Mouse (Mus musculus) stomach, postnatal 0 days (tissue): ENCODE measurements around the gene Aldh9a1. TPM values are rescaled to one million over a fixed set of nuclear protein-coding genes. Genes with fewer than 3 reads are reported as not detected.

Experiments used
- ATAC-seq: fragments of 200-750 bp; cut with Nextera tagmentation; 2 replicates; pipeline ENCODE4 v1.8.0; 2017; ENCODE audit not compliant: low FRiP score, low TSS enrichment
- DNase-seq: peaks from one replicate; pipeline ENCODE4 v3.0.0-alpha.2; 2016; ENCODE audit warnings: low spot score
- H3K27ac ChIP-seq: fragments of 300-500 bp; sonication (generic); replicated peaks from 2 replicates; pipeline ENCODE4 v1.5.1; 2014; ENCODE audit warnings: mild to moderate bottlenecking, control low read depth
- H3K27me3 ChIP-seq: fragments of 300-500 bp; sonication (generic); 2 replicates; pipeline ENCODE4 v1.6.1; 2014; ENCODE audit warnings: low read length; ENCODE audit not compliant: control insufficient read depth, insufficient read depth
- H3K36me3 ChIP-seq: fragments of 300-500 bp; sonication (generic); 2 replicates; pipeline ENCODE4 v1.6.1; 2014; ENCODE audit warnings: low read length, mixed read lengths; ENCODE audit not compliant: control insufficient read depth, insufficient read depth
- H3K4me1 ChIP-seq: fragments of 300-500 bp; sonication (generic); replicated peaks from 2 replicates; pipeline ENCODE4 v1.6.1; 2014; ENCODE audit warnings: antibody characterized with exemption; ENCODE audit not compliant: control insufficient read depth, insufficient read depth
- H3K4me2 ChIP-seq: fragments of 300-500 bp; sonication (generic); replicated peaks from 2 replicates; pipeline ENCODE4 v1.6.1; 2014; ENCODE audit warnings: low read depth, mild to moderate bottlenecking, control low read depth, moderate library complexity
- H3K4me3 ChIP-seq: fragments of 300-500 bp; sonication (generic); 2 replicates; pipeline ENCODE4 v1.5.1; 2014; ENCODE audit warnings: low read depth, low read length, control low read depth
- H3K9ac ChIP-seq: fragments of 300-500 bp; sonication (generic); 2 replicates; pipeline ENCODE4 v1.6.1; 2014; ENCODE audit warnings: mild to moderate bottlenecking, low read length, control low read depth, mixed read lengths
- H3K9me3 ChIP-seq: fragments of 300-500 bp; sonication (generic); 2 replicates; pipeline ENCODE4 v1.6.1; 2016; ENCODE audit warnings: low read length; ENCODE audit not compliant: control insufficient read depth
- CTCF ChIP-seq: IDR thresholded peaks from 2 replicates; pipeline ENCODE4 v1.5.1; 2016; ENCODE audit warnings: antibody characterized with exemption, low read depth, mild to moderate bottlenecking, moderate library complexity
- EP300 ChIP-seq: optimal IDR thresholded peaks from 2 replicates; pipeline ENCODE3; 2016; ENCODE audit warnings: antibody characterized with exemption
- WGBS: fragments of 180-500 bp; shearing (Covaris S2); extraction: QIAGEN DNeasy Blood & Tissue Kit; methylation state at CpG from one replicate; pipeline ENCODE4 v1.1.7; 2014; 5-methylcytosine and 5-hydroxymethylcytosine counted together
- polyA plus RNA-seq: library from polyadenylated mRNA; unstranded; fragments of >200 nt; fragmentation: Nextera tagmentation; extraction: Ambion mirVana; gene quantifications from 2 replicates; pipeline ENCODE4 v1.2.1, GENCODE M21; 2015

Gene Aldh9a1
- polyA plus RNA-seq, 1 experiment from 2014 or later, result 74.7 TPM

GRCm38 (mm10) chr1:167385211-167385610 lies 35.4 kb downstream of the Aldh9a1 start:
- ATAC-seq, result no peak
- WGBS, result 96% methylated on average over 2 of the region's 2 CpGs
- peaks cover 5% of the 10 kb centered on the region; the same call in 1 of the 2 replicates for H3K4me1 ChIP-seq

DNA sequence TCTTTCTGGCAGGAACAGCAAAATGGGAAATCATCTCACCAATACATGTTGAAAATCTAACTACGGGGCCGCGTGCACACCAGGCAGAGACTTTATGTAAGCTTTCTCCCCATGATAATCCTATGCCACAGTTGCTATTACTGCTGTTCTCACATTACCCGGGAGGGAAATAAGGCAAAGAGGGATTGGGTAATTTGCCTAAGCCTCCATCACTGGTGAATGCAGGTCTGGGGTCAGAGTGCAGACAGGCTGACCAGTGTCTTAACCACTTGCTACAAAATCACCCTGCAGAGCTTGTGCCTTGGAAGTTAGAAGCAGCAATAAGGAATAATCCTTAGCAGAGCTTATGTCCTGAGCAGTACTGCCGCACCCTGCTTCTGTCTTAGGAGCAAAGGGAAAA lies 35.8 kb downstream of the Aldh9a1 start:
- Histone ChIP-seq H3K27ac (peak overlapping the region; percentile 59), H3K9ac (no peak overlapping the region), H3K4me1 (peaks cover 5% of the 10 kb centered on the region; the same call in 1 of the 2 replicates), H3K4me2 (no peak overlapping the region), H3K4me3 (no peak overlapping the region), H3K9me3 (no peaks in the 10 kb centered on the region), H3K36me3 (no peaks in the 10 kb centered on the region), H3K27me3 (no peaks in the 10 kb centered on the region)
- TF ChIP-seq CTCF (no peak), EP300 (no peak)
- no peak for ATAC-seq
- WGBS, result 71% methylated on average over 5 of the region's 5 CpGs
- DNase-seq, result no peak

More at GRCm38 (mm10) chr1:167385211-167385610, 35.4 kb downstream of the Aldh9a1 start:
- Histone ChIP-seq H3K27ac (peak overlapping the region; percentile 83), H3K27me3 (no peaks in the 10 kb centered on the region), H3K9ac (no peak overlapping the region), H3K4me3 (no peak overlapping the region), H3K36me3 (no peaks in the 10 kb centered on the region), H3K4me2 (no peak overlapping the region), H3K9me3 (no peaks in the 10 kb centered on the region)
- no peak for DNase-seq
- no peak for TF ChIP-seq EP300
- TF ChIP-seq CTCF, result no peak

GRCm38 (mm10) chr1:167386466-167386865 lies 36.7 kb downstream of the Aldh9a1 start:
- Histone ChIP-seq H3K27ac (peak overlapping the region; percentile 93), H3K36me3 (no peaks in the 10 kb centered on the region), H3K9me3 (no peaks in the 10 kb centered on the region), H3K4me3 (no peak overlapping the region), H3K4me1 (peaks cover 3% of the 10 kb centered on the region; the same call in 1 of the 2 replicates), H3K4me2 (no peak overlapping the region), H3K27me3 (no peaks in the 10 kb centered on the region), H3K9ac (no peak overlapping the region)
- WGBS, result 20% methylated on average over 1 of the region's 2 CpGs
- DNase-seq (no peak), ATAC-seq (no peak)
- no peak for TF ChIP-seq EP300
- TF ChIP-seq CTCF, result no peak

- ATAC-seq (peak; percentile 89), DNase-seq (peak; percentile 81)
- no peaks in the 10 kb centered on the region for H3K4me1 ChIP-seq
- peak overlapping the region; percentile 93 for H3K27ac ChIP-seq
- no peak overlapping the region for H3K9ac ChIP-seq
- no peak overlapping the region for H3K4me2 ChIP-seq
- TF ChIP-seq CTCF (no peak), EP300 (no peak)
- WGBS, result 44% methylated on average over 2 of the region's 2 CpGs
- H3K4me3 ChIP-seq, result no peak overlapping the region
- no peaks in the 10 kb centered on the region for H3K36me3 ChIP-seq
- H3K27me3 ChIP-seq, result no peaks in the 10 kb centered on the region
- H3K9me3 ChIP-seq, result no peaks in the 10 kb centered on the region
Measured at GRCm38 (mm10) chr1:167387310-167387709, 37.5 kb downstream of the Aldh9a1 start.

- Histone ChIP-seq H3K27ac (peak overlapping the region; percentile 93), H3K4me1 (no peaks in the 10 kb centered on the region), H3K4me2 (no peak overlapping the region), H3K4me3 (no peak overlapping the region), H3K36me3 (no peaks in the 10 kb centered on the region), H3K27me3 (no peaks in the 10 kb centered on the region), H3K9ac (no peak overlapping the region), H3K9me3 (no peaks in the 10 kb centered on the region)
- ATAC-seq (no peak), DNase-seq (no peak)
- TF ChIP-seq EP300, result no peak
- no peak for TF ChIP-seq CTCF
- 59% methylated on average over 3 of the region's 3 CpGs for WGBS
Measured at GRCm38 (mm10) chr1:167387796-167388195, 38.0 kb downstream of the Aldh9a1 start.

DNA sequence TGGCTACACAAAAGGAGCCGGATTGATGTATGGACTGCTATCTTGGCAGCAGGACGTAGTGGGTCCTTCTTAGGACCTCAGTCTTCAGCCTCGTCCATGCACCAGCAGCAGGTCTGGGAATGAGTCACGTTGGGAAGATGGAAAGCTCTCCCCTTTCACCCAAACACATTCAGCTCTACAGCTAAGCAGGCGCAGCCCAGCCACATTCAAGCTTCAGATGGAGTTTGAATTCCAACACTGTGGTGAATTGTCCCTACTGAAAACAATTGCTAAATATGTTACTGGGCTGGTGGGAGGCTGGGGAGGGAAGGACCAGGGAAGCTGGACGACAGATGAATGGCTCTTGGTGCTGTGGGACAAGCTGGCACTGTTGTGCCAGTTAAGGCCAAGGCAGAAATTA lies 38.8 kb downstream of the Aldh9a1 start:
- no peak for DNase-seq
- Histone ChIP-seq H3K27me3 (no peaks in the 10 kb centered on the region), H3K9ac (no peak overlapping the region), H3K9me3 (no peaks in the 10 kb centered on the region), H3K4me2 (no peak overlapping the region), H3K4me1 (0 out of 2 replicates have a peak, but pooled peaks cover 2% of the 10 kb centered on the region), H3K27ac (peak overlapping the region; percentile 93), H3K36me3 (no peaks in the 10 kb centered on the region), H3K4me3 (no peak overlapping the region)
- 55% methylated on average over 6 of the region's 6 CpGs for WGBS
- no peak for TF ChIP-seq CTCF
- no peak for TF ChIP-seq EP300
- no peak for ATAC-seq
